Mouse (Mus musculus): ENCODE measurements around the gene Smchd1. TPM values are rescaled to one million over a fixed set of nuclear protein-coding genes. Genes with fewer than 3 reads are reported as not detected.
A peak's percentile ranks its signal among the peaks of the same experiment; 100 is the strongest.
"Not testable (repeated sequence)": the region's sequence is repeated elsewhere in the genome, so short reads cannot be mapped to it uniquely, and the experiment has no call there.

Smchd1 gene
- polyA plus RNA-seq, 1 experiment from 2014 or later = 48.6 TPM

DNA sequence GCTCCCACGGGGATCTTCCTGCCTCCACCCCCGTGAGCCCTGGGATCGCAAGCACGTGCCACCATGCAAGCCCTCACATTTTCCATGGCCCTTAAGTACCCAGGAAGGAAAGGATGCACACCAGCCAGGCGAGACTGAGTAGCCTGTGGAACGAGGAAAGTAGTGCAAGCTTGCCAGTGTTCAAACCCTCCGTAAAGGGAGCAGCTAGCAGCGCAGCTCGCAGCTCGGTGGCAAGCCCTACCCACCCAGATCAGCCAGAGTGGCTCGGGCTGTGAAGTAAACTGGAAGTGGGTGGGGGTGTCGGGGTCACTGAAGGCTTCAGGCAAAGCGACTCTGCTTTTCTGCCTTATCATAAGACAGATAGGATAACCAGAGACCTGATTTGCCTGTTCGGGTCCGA lies 142.8 kb downstream of the Smchd1 start:
- Histone ChIP-seq H3K4me3 (replicated peaks) (no peak overlapping the region), H3K27me3 (no peaks in the 10 kb centered on the region), H3K4me2 (replicated peaks) (no peak overlapping the region), H3K36me3 (no peaks in the 10 kb centered on the region), H3K9ac (replicated peaks) (no peak overlapping the region), H3K9me3 (no peaks in the 10 kb centered on the region), H3K27ac (no peak overlapping the region), H3K4me1 (replicated peaks) (no peaks in the 10 kb centered on the region)
- WGBS = 81% methylated on average over 15 of the region's 15 CpGs
- ATAC-seq = no peak

DNA sequence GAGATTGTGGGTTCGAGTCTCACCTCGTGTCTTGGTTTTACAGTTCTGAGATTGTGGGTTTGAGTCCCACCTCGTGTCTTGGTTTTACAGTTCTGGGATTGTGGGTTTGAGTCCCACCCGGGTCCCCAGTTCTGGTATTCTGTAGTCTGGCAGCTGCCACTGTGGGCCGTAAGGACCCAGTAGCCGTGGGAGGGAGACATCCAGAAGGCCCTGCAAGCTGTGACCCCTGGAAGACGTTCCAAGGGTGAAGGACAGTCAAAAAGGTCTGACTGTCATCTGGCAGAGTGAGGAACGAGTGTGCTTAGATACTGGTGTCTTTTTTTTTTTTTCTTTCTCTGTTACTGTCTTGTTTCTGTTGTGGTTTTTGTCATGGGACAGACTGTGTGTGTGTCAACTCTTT lies 154.4 kb downstream of the Smchd1 start:
- H3K4me3 ChIP-seq (replicated peaks); H3K4me1 ChIP-seq (replicated peaks); H3K9ac ChIP-seq (replicated peaks); H3K9me3 ChIP-seq; H3K36me3 ChIP-seq; ATAC-seq; H3K4me2 ChIP-seq (replicated peaks); H3K27me3 ChIP-seq; H3K27ac ChIP-seq: not testable (repeated sequence)
- 90% methylated on average over 8 of the region's 8 CpGs for WGBS

DNA sequence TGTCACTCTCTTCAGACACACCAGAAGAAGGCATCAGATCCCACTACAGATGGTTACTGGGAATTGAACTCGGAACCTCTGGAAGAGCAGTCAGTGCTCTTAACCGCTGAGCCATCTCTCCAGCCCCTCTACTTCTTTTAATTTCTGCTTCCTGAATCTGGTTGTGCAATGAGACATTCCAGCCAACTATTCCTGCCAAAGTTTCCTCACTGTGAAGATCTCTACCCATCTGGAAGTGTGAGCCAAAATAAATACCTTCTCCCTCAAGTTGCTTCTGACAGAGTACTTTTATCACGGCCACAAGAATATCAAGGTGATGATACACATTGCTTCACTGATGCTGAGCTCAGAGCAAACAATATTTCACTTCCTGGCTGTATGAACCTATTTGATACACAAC lies 155.8 kb downstream of the Smchd1 start:
- 94% methylated on average over 3 of the region's 3 CpGs for WGBS
- Histone ChIP-seq H3K9ac (replicated peaks) (no peak overlapping the region), H3K36me3 (no peaks in the 10 kb centered on the region), H3K27ac (no peak overlapping the region), H3K4me3 (replicated peaks) (no peak overlapping the region), H3K9me3 (no peaks in the 10 kb centered on the region), H3K4me2 (replicated peaks) (no peak overlapping the region), H3K27me3 (no peaks in the 10 kb centered on the region), H3K4me1 (replicated peaks) (no peaks in the 10 kb centered on the region)
- ATAC-seq = no peak

DNA sequence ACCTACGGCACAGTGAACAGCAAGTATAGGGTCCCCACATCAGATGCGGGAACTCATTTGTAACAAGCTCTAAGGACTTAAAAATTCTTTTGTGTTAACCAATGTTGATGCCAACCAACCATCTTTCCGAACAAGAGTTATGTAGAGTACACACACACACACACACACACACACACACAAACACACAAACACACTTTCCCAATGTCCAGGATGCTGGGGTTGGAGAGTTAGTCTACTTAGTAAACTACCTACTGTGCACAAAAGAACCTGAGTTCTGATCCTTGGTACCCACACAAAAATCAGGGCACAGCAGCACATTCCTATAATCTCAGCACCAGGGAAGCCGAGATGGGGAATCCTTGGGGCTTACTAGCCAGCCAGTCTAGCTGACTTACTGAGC lies 157.6 kb downstream of the Smchd1 start:
- no peak overlapping the region for H3K4me3 ChIP-seq (replicated peaks)
- H3K27me3 ChIP-seq = peaks cover 5% of the 10 kb centered on the region; the same call in 1 of the 2 replicates
- H3K27ac ChIP-seq = no peak overlapping the region
- no peak overlapping the region for H3K4me2 ChIP-seq (replicated peaks)
- no peaks in the 10 kb centered on the region for H3K4me1 ChIP-seq (replicated peaks)
- no peaks in the 10 kb centered on the region for H3K36me3 ChIP-seq
- H3K9me3 ChIP-seq = no peaks in the 10 kb centered on the region
- ATAC-seq = no peak
- no peak overlapping the region for H3K9ac ChIP-seq (replicated peaks)
- WGBS = 95% methylated on average over 4 of the region's 4 CpGs

DNA sequence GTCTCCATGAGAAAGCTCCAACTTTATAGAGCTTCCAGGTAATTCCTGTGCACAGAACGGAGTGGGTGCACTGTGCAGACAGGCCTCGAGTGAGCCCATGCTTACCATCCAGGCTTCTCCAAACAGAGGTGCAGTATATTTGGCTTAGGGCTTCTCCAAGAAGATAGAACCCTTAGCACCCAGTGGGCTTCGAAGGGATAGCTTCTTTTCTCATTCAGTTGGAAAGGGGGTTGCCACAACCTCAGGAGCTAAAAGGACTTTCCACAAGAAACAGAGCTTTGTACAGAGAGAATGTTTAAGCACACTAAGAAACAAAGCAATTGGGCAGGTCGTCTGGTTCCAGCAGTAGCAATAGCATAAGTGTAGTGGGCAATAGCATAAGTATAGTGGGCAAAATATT lies 160.8 kb downstream of the Smchd1 start:
- Histone ChIP-seq H3K27me3 (peaks cover 32% of the 10 kb centered on the region), H3K27ac (no peak overlapping the region), H3K4me1 (replicated peaks) (peaks cover 22% of the 10 kb centered on the region), H3K4me3 (replicated peaks) (no peak overlapping the region), H3K36me3 (no peaks in the 10 kb centered on the region), H3K9ac (replicated peaks) (no peak overlapping the region), H3K9me3 (no peaks in the 10 kb centered on the region), H3K4me2 (replicated peaks) (no peak overlapping the region)
- no peak for ATAC-seq
- 75% methylated on average over 4 of the region's 4 CpGs for WGBS

DNA sequence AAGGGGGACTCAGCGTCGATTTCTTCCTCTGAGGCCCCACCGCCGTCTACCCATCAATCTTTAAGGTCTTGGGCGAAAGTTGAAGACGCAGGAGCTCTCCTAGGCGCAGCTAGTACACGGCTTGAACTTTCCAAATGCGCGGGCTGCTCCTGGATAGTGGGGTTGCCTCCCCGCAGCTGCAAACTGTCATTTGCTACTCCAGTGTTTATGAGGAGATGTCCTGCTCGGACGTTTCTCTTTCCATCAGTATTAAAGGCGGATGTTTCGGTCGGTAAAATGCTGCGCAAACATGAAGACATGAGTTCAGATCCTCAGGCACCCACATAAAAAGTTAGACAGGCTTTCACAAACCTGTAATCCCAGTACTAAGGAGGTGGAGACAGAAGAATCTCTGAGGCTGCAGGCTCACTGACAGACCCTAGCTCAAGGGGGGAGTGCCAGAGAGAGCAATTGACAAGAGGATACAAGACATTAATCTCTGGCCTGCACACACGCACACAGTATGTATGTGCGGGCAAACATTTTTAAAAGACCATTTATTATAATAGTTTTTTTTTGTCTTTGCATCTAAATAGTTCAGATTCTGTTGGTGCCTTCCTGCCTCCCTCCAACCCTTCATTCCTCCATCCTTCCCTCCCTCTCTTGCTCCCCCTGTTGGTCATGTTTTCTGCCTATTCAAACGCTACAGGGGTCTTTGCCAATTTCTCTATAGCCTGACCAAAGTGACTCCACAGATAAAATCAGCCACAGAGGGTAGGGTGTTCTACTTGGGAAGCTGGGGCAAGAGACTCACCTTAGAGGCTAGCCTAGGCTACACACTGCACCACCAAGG lies 163.6 kb downstream of the Smchd1 start, which contains the start of gene Emilin2:
Gene Emilin2, minus strand, starts transcription at position 639 of the 832 bp plus-strand sequence.
- Histone ChIP-seq H3K27me3 (peaks cover 39% of the 10 kb centered on the region), H3K36me3 (no peaks in the 10 kb centered on the region), H3K9me3 (no peaks in the 10 kb centered on the region), H3K4me2 (replicated peaks) (peak within 1 kb of the TSS; percentile 100), H3K4me1 (replicated peaks) (peaks cover 26% of the 10 kb centered on the region), H3K9ac (replicated peaks) (peak within 1 kb of the TSS; percentile 60), H3K4me3 (replicated peaks) (peak within 1 kb of the TSS; percentile 66), H3K27ac (no peak within 1 kb of the TSS)
- 10% methylated on average over 20 of the region's 20 CpGs for WGBS
- peak; percentile 4; the same call in 1 of the 2 replicates for ATAC-seq

DNA sequence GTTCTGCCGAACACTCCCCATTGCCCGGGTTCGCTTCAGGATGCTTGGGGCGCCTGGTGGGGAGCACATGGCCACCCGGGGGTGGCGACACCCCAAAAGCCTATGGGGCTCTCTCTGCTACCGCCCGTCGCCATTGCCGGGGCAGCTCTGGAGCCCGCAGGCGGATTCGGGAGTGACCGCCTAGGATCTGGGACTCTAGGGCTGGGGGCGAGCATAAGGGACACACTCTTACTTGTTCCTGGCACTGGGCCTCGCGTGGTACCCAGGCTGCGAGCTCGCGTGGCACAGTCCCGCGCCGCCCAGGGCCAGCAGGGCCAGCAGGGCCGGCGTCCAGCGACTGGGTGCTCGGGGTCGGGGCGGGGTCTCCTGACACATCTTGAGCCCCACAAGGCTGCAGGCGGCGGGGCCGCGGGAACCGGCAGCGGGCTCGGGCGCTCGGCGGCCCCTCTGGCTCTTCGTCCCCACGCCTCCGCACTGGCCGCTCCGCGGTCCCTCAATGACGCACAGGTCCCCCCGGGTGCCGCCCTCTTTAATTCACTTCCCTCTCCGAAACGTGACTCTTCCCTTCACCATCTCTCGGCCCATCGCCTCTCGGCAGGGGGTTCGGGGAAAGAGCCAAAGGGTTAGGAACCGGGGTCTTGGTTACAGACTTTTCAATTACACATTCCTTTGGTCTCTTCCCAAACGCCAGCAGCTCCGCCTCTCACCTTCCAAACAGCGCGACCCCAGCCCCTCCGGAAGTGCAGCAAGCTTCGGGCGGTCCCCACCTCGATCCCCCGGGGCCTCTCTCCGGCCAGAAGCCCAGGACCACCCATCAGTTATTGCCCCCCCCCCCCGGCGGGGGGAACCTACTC lies 164.4 kb downstream of the Smchd1 start:
- under 1% methylated on average over 67 of the region's 67 CpGs for WGBS
- H3K4me3 ChIP-seq (replicated peaks) = peak overlapping the region; percentile 66
- H3K27ac ChIP-seq = no peak overlapping the region
- H3K4me2 ChIP-seq (replicated peaks) = peak overlapping the region; percentile 100
- H3K36me3 ChIP-seq = no peaks in the 10 kb centered on the region
- peaks cover 26% of the 10 kb centered on the region for H3K4me1 ChIP-seq (replicated peaks)
- ATAC-seq = peak; percentile 82
- peaks cover 39% of the 10 kb centered on the region for H3K27me3 ChIP-seq
- no peaks in the 10 kb centered on the region for H3K9me3 ChIP-seq
- H3K9ac ChIP-seq (replicated peaks) = peak overlapping the region; percentile 60

DNA sequence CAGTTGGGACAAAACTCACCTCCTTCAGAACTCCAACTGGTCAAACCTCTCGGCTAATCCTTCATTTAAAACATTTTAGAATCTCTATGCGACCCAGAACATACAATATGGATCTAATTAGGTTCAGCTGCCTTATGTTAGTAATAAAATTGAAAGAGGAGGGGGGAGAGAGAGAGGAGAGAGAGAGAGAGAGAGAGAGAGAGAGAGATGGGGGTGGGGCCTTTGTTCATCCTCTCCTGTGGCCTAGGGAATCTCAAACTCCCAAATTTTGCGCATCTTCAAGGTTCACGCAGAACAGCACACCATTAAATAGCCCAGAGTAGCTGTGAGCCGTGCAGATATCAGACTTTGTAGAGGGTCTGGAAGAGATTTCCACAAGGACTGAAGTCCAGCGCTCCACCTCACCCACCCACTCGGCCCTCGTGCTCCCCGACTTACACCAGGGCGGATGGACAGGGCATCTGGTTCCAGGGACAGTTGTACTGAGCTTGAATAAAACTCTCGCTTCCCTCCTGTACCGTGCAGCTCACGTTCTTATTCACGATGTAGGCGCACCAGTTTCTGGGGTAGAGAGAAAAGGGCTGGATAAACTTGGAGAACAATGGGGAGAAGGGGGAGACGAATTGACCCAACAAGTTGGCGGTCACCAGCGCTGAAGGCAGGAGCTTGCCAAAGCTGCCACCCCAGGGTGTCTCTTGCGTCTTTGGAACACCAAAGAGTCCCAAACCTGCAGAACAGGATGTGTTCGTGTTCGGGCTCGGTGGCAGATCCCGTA lies 165.2 kb downstream of the Smchd1 start:
- 4% methylated on average over 23 of the region's 23 CpGs for WGBS
- peaks cover 26% of the 10 kb centered on the region for H3K4me1 ChIP-seq (replicated peaks)
- H3K4me3 ChIP-seq (replicated peaks) = peak overlapping the region; percentile 66
- peak; percentile 60 for ATAC-seq
- no peak overlapping the region for H3K27ac ChIP-seq
- H3K36me3 ChIP-seq = no peaks in the 10 kb centered on the region
- H3K4me2 ChIP-seq (replicated peaks) = peak overlapping the region; percentile 100
- peaks cover 39% of the 10 kb centered on the region for H3K27me3 ChIP-seq
- H3K9ac ChIP-seq (replicated peaks) = peak overlapping the region; percentile 60
- no peaks in the 10 kb centered on the region for H3K9me3 ChIP-seq

DNA sequence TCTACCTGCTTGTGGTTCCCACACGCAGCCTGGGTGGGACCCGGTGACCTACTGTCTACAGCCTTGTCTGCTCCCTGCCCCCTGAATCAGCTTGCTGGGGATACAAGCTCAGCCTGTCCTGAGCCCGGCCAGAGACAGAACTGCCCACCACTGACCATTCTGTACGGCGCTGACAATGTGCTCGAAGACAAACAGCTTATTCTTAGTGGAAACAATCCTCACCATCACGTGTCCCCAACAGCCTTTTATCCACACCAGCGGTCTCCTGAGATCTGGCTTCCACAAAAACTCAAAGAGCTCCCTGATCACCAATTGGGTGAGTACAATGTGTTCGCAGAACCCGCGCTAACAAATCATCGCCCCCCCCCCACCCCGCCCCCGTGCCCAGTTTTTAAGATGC lies 166.0 kb downstream of the Smchd1 start:
- no peaks in the 10 kb centered on the region for H3K36me3 ChIP-seq
- H3K9me3 ChIP-seq = no peaks in the 10 kb centered on the region
- peak overlapping the region; percentile 100 for H3K4me2 ChIP-seq (replicated peaks)
- no peak overlapping the region for H3K9ac ChIP-seq (replicated peaks)
- peaks cover 26% of the 10 kb centered on the region for H3K4me1 ChIP-seq (replicated peaks)
- peaks cover 39% of the 10 kb centered on the region for H3K27me3 ChIP-seq
- WGBS = 10% methylated on average over 14 of the region's 14 CpGs
- H3K4me3 ChIP-seq (replicated peaks) = no peak overlapping the region
- 0 out of 2 replicates have a peak, but pooled peaks have one; percentile 22 for ATAC-seq
- no peak overlapping the region for H3K27ac ChIP-seq

DNA sequence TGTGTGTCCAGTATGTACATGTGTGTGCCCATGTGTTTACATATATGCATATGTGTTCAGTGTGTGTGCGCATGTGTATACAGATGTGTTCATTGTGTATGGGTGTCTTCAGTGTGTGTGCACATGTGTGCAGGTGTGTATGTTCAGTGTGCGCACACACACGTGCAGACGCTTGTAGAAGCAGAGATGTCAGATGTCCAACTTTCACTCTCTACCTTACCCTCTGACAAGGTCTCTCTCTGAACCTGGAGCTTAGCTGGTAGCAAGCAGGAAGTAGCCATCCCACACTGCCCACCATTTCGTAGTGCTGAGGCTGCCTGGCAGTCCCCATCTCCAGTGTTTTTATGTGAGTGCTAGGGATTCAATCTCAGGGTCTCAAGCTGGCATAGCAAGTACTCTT lies 166.8 kb downstream of the Smchd1 start:
- no peaks in the 10 kb centered on the region for H3K9me3 ChIP-seq
- no peak overlapping the region for H3K4me2 ChIP-seq (replicated peaks)
- WGBS = 94% methylated on average over 5 of the region's 5 CpGs
- no peaks in the 10 kb centered on the region for H3K36me3 ChIP-seq
- peaks cover 39% of the 10 kb centered on the region for H3K27me3 ChIP-seq
- no peak for ATAC-seq
- H3K9ac ChIP-seq (replicated peaks) = no peak overlapping the region
- peaks cover 26% of the 10 kb centered on the region for H3K4me1 ChIP-seq (replicated peaks)
- no peak overlapping the region for H3K27ac ChIP-seq
- no peak overlapping the region for H3K4me3 ChIP-seq (replicated peaks)

DNA sequence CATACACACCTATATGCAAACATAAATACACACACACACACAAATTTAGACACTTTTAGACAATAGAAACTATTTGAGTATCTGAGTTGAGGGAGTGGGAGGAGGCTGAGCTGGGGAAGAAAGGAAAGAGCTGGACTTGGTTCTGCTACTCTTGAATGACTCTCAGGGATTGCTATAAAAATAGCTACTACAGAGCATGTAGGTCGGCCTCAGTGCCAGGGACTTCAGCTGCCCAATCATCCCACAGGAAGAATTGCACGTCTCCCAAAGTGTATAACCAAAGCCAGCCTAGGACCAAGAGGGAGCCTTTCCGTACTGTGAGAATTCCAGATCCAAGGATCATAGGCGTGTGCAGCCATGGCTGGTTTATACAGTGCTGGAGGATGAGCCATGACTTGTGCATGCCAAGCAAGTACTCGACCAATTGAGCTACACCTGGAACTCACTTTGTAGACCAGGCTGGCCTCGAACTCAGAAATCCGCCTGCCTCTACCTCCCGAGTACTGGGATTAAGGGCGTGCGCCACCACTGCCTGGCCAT lies 167.8 kb downstream of the Smchd1 start:
- Histone ChIP-seq H3K9me3 (no peaks in the 10 kb centered on the region), H3K4me2 (replicated peaks) (no peak overlapping the region), H3K9ac (replicated peaks) (no peak overlapping the region), H3K27ac (no peak overlapping the region), H3K4me1 (replicated peaks) (peaks cover 26% of the 10 kb centered on the region), H3K4me3 (replicated peaks) (no peak overlapping the region), H3K27me3 (peaks cover 32% of the 10 kb centered on the region), H3K36me3 (no peaks in the 10 kb centered on the region)
- WGBS = 89% methylated on average over 10 of the region's 10 CpGs
- ATAC-seq = no peak

All from midbrain, embryonic 13.5 days (tissue).